Mouse (Mus musculus): ENCODE measurements around the gene Bcl2l11.

Gene Bcl2l11

GRCm38 (mm10) chr2:128105651-128106050 lies 20.2 kb upstream of the Bcl2l11 start:
- DNase-seq (ENCODE audit: low read depth, low spot score), result no peak

GRCm38 (mm10) chr2:128111537-128111936 lies 14.3 kb upstream of the Bcl2l11 start:
- no peak for DNase-seq (ENCODE audit: low read depth, low spot score)

- DNase-seq (ENCODE audit: low read depth, low spot score), result no peak
Observed at GRCm38 (mm10) chr2:128114621-128115020, 11.2 kb upstream of the Bcl2l11 start.

GRCm38 (mm10) chr2:128115579-128115978 lies 10.3 kb upstream of the Bcl2l11 start:
- DNase-seq (ENCODE audit: low read depth, low spot score), result peak; percentile 49

- DNase-seq (ENCODE audit: low read depth, low spot score), result no peak
Observed at GRCm38 (mm10) chr2:128117605-128118004, 8.2 kb upstream of the Bcl2l11 start.

GRCm38 (mm10) chr2:128118971-128119370 lies 6.9 kb upstream of the Bcl2l11 start:
- no peak for DNase-seq (ENCODE audit: low read depth, low spot score)

- peak; percentile 80 for DNase-seq (ENCODE audit: low read depth, low spot score)
Observed at GRCm38 (mm10) chr2:128122491-128122890, 3.3 kb upstream of the Bcl2l11 start.

- DNase-seq (ENCODE audit: low read depth, low spot score), result peak; percentile 22
Observed at GRCm38 (mm10) chr2:128122891-128123771, 2.7 kb upstream of the Bcl2l11 start.

GRCm38 (mm10) chr2:128123921-128124683 lies 1.7 kb upstream of the Bcl2l11 start:
- DNase-seq (ENCODE audit: low read depth, low spot score), result peak; percentile 18

GRCm38 (mm10) chr2:128124693-128125092 lies 1.1 kb upstream of the Bcl2l11 start:
- DNase-seq (ENCODE audit: low read depth, low spot score), result no peak

GRCm38 (mm10) chr2:128126591-128127051 lies 783 bp downstream of the Bcl2l11 start:
- DNase-seq (ENCODE audit: low read depth, low spot score), result peak; percentile 16

GRCm38 (mm10) chr2:128127121-128127671 lies 1.4 kb downstream of the Bcl2l11 start:
- DNase-seq (ENCODE audit: low read depth, low spot score), result peak; percentile 95

GRCm38 (mm10) chr2:128127691-128128292 lies 2.0 kb downstream of the Bcl2l11 start:
- DNase-seq (ENCODE audit: low read depth, low spot score), result peak; percentile 86

- DNase-seq (ENCODE audit: low read depth, low spot score), result no peak
Observed at GRCm38 (mm10) chr2:128128532-128128931, 2.7 kb downstream of the Bcl2l11 start.

- DNase-seq (ENCODE audit: low read depth, low spot score), result no peak
Observed at GRCm38 (mm10) chr2:128131503-128131902, 5.7 kb downstream of the Bcl2l11 start.

- DNase-seq (ENCODE audit: low read depth, low spot score), result no peak
Observed at GRCm38 (mm10) chr2:128132635-128133034, 6.8 kb downstream of the Bcl2l11 start.

- no peak for DNase-seq (ENCODE audit: low read depth, low spot score)
Observed at GRCm38 (mm10) chr2:128133865-128134264, 8.0 kb downstream of the Bcl2l11 start.

- no peak for DNase-seq (ENCODE audit: low read depth, low spot score)
Observed at GRCm38 (mm10) chr2:128134474-128134873, 8.6 kb downstream of the Bcl2l11 start.

- DNase-seq (ENCODE audit: low read depth, low spot score), result no peak
Observed at GRCm38 (mm10) chr2:128134948-128135347, 9.1 kb downstream of the Bcl2l11 start.

GRCm38 (mm10) chr2:128136769-128137433 lies 11.1 kb downstream of the Bcl2l11 start:
- no peak for DNase-seq (ENCODE audit: low read depth, low spot score)
